Mouse (Mus musculus) left cerebral cortex, postnatal 25 days (tissue): Measurements from ENCODE around the gene Gid8. TPM values are rescaled to one million over a fixed set of nuclear protein-coding genes. Genes with fewer than 3 reads are reported as not detected.
A peak's percentile ranks its signal among the peaks of the same experiment; 100 is the strongest.

Source experiments
- DNase-seq, 2 experiments: peaks; one replicate each; pipeline ENCODE4 v3.0.0; 2022; ENCODE audit warnings: low spot score in 2 of 2, mixed read lengths in 1 of 2
- intact Hi-C: fragments of 180-260 bp; cut with DNase I; formaldehyde crosslinking; loops from one replicate; pipeline ENCODE4 v1.15.1; 2025
- total RNA-seq, 2 experiments: library from RNA; stranded (reverse); gene quantifications; 2 replicates each; pipeline ENCODE4 v1.2.3; 2021

The Gid8 gene
- 10 to 100 TPM; 62.4 to 64.9 TPM for total RNA-seq

DNA sequence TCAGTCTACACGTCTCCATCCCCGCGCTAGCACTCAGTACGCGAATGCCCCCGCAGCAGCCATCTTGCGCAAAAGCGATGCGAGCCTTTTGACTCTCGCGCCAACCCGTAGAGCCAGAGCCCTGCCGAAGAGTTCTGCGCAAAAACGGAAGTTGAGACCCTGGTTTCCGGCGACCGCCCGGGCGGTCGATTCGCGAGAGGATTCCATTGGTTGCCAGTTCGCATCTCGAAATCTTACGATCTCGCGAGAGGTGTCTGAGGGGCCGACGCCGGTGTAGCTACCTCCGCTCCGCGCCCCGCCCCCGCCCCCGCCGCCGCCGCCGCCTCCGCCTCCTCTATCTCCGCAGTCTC is at the start of gene Gid8, which contains the start of gene Dido1:
Gid8 (plus strand) TSS at position 195 of the 350 bp plus-strand sequence.
Dido1 (minus strand) TSS at position 77 of the 350 bp plus-strand sequence.
- intact Hi-C loops, result loop anchor here (1.0 to 5.0 kb wide), 3 partner anchors 8 to 538 kb away; partner anchors contain the start of gene Adrm1
- peak; percentile 95 to 98 for DNase-seq

DNA sequence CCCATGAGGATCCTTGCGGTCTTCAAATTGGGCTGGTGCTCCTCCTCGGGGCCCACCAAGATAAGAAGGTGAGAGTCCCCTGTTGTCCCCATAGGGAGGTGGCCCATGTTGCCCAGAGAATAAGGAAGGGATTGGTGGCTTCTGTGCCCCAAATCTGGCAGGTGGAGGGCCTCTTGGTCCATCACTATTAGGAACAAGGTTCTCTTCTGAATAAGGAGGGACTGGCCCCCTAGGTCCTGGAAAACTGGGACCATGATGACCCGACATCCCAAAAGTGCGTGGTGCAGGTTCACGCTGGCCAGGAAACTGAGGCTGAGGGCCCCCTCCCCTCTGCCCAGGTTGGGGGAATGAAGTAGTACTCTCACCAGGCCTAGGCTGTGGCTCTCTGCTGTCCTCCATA is 49.4 kb upstream of the Gid8 start:
- intact Hi-C loops, result no loop called here
- no peak for DNase-seq

DNA sequence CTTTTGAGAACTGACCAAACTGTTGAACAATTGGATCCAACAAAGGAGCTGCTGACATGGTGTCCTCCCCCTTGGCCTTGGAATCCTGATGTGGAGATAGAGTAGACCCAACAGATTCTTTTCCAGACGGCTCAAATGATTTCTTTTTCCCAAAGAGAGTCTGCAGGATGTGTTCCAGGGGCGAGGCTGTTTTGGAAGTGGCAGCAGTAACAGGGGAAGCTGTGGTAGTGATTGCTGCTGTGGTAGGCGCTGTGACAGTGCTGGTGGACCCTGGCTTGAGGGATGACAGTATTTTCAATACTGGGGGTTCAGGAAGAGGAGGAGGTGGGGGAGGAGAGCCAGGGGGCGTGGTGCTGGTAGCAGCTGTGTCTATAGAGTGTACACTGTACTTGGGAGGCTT is 47.9 kb upstream of the Gid8 start:
- intact Hi-C loops, result no loop called here
- no peak for DNase-seq

DNA sequence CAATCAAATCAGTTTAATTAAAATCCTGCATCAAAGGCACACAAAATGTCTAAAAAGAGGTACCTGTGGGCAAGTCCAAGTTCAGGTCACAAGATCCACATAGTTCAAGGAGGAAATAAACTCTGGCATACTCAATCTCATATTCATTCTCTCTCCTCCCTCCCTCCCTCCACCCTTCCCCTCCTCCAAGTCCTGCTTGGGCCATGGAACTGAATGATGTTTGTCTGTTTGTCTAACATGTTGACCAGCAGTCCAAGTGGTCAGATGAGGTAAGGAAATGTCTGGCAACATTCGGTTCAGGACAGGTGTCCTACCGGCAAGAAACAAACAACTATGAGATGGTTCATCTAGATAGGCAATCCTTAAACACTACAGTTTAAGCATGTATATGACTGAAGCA is 33.2 kb upstream of the Gid8 start:
- no peak for DNase-seq
- intact Hi-C loops, result no loop called here

DNA sequence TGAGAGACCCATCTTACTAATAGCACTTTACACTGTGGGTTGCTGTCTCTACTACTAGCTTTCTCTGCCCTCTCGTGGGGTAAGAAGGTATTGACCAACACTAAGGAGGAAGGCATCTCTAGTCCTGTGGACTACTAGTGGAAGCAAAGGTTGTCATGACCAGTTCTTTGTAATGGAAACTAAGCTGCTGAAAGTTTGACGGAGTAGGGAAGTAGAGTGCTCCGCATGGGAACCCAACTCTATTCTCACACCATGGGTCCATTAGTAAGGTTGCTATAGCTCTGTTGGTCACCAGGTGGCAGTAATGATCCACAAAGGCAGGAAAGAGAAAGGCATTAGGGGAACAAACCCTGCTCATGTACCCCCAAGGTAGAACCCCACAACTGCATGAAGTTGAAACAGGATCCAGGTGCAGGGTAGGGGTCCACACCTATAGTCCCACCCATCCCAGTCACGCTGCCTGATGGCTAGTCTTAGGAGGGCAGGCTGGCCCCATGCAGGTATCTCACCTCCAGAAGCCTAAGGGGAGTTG is 31.2 kb upstream of the Gid8 start:
- intact Hi-C loops, result loop anchor here (1.0 kb wide), 1 partner anchor 67 kb away; no protein-coding TSS in a partner anchor
- DNase-seq, result peak; percentile 74 to 80

DNA sequence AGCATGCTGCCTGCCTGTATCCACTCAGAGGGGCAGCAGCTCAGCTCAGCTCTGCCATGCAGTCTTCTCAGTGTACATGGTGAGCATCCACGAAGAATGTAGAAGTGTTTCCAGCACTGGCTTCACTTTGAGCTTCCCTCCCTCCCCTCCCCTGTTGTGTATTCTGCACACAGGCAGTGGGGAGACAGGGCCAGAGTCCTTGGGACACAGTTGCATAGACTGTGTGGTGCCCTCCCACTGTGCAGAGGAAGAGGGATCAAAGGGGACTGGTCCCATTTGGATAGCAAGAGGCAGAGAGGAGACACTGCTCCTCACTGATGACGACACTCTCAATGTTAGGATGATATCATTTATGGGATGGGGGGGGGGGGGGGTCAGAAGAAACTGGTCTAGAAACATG is 28.7 kb upstream of the Gid8 start:
- intact Hi-C loops, result no loop called here
- DNase-seq, result no peak

DNA sequence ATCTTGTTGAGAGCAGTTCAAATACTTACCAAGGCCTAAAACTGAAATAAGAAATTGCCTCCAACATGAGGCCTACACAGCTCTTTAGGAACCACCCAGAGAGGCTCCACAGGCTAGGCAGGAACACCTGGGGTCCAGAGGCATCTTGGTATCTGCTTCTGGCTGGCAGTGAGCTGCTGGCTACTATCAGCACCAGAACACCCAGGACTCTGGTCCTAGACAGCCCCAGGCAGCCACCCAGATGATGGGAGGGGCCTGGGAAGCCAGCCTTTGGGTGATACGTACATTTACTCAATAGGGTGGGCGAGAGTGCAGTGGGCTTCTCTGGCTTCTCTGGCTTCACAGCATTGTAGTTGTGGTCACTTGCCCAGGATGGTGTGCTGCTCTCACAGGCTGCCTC is 26.4 kb upstream of the Gid8 start:
- intact Hi-C loops, result no loop called here
- no peak for DNase-seq

DNA sequence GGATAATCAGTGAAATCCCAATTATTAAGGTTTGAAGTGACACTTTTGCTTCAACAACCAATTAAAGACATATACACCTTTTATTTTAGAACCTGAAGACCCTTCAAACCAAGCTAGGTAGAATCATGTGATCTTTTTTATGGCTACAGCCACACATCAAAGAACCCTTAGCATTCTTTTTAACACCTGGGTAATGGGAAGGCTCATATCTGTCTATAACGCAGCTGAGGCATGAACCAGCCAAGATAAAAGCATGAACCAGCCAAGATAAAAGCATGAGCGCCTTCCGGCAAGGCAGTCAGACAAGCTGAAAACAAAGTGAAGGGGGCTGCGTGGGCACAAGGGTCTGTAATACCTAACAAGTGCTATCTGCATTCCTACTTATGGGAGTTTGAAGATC is 25.9 kb upstream of the Gid8 start:
- intact Hi-C loops, result no loop called here
- DNase-seq, result no peak

DNA sequence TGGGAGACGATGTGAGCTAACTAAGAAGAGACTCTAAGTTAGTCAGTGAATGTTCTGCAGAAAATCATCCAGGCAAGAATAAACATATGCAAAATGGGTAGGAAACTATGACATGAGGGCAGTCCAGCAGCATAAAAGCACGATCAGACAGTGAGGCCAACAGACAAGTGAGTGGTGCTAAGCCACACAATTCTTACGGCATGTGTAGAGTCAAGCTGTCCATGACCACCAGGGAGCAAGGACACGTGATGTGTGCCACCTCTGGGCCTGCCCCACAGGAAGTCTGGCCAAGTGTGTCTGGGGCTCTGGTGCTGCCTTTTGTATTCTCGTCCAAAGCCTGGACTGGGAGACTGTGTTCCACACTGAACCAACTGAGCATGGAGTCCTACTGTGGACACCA is 20.1 kb upstream of the Gid8 start:
- intact Hi-C loops, result no loop called here
- DNase-seq, result peak in 1 of 2 experiments; percentile 41

DNA sequence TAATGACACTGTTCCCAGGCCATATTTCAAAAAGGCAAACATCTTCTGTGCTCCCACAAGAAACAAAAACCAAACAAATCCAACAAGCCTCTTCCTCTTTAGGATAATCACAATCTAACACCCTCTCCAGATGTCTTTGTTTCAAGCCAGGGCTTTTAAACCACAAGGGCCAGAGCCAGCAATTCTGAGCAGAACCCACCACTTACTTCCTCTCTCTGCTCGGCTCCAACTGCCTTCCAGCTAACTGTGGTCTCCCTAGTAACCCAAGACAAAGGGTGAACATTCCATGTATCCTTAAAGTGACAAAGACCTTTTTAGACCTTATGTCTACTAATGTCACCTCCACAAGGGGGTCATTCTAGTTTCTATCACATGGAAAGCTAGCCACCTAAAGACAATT is 17.3 kb upstream of the Gid8 start:
- DNase-seq, result peak in 1 of 2 experiments; percentile 46
- intact Hi-C loops, result loop anchor here (1.0 kb wide), 1 partner anchor 18 kb away; the partner anchor contains the start of gene Gid8

DNA sequence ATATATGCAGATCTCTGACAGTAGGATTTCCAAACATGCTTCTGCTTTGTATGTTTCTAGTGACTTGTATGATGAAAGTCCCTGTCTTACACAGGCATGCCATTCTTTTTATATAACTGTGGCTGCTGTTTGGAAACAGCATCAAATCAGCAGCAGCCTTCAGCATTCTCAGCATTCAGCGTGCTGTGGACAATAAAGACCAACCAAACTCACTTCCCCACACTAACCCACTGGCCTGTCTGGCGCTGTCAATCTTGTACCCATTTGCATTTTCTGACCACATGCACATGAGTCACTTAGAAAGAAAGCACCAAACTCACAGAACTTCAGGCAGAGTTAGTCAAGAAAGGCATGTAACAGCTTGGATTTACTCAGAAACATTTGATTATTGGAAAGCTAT is 14.7 kb upstream of the Gid8 start:
- no peak for DNase-seq
- intact Hi-C loops, result no loop called here

DNA sequence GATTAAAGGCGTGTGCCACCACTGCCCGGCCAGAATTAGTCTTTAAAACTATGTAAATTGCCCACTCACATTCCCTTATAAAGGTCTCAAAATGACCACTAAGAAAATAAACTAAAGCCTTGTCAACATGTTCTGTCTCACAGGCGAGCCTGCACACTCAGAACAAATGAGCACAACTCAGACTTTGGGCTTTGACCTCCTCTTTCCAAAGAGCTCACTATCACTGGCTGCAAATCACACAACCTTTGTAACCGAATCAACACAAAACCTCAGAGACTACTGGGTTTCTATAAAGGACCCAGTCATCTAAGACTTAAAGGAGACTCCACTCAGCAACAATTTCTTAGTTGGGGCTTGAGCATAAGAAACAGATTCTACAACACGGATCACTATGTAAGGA is 9.5 kb upstream of the Gid8 start:
- no peak for DNase-seq
- intact Hi-C loops, result no loop called here

DNA sequence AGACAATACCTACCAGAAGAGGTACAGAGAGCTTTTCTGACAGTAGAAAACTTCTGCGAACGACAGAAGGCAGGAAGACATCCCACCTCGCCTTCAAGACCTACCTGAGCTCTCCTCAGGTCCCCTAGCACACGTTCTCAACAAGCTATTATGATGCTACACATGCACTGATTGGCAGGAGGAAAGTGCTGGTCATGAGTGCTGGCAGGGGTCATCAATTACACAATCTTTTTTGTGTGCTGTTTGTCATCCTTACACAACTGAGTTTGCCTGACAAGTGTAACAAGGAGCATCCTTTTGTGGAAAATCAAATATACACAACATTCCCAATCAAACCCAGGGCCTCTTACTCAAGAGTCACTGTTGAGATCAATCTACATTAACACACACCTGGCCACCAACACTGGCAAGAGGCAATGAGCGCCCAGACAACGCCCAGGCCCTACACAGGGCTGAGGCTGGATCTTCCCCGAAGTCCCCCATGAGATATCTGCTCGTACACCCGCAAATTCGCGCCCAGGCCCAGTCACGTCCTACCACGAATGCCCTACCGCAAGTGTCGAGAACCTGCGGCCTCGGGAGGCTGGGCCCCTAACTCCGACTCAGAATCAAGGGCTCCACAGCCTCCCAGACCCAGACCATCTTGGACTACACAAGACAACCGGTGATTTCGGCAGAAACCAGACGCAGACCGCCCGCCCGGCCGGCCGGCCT is 8.7 kb upstream of the Gid8 start:
- no peak for DNase-seq
- intact Hi-C loops, result no loop called here

DNA sequence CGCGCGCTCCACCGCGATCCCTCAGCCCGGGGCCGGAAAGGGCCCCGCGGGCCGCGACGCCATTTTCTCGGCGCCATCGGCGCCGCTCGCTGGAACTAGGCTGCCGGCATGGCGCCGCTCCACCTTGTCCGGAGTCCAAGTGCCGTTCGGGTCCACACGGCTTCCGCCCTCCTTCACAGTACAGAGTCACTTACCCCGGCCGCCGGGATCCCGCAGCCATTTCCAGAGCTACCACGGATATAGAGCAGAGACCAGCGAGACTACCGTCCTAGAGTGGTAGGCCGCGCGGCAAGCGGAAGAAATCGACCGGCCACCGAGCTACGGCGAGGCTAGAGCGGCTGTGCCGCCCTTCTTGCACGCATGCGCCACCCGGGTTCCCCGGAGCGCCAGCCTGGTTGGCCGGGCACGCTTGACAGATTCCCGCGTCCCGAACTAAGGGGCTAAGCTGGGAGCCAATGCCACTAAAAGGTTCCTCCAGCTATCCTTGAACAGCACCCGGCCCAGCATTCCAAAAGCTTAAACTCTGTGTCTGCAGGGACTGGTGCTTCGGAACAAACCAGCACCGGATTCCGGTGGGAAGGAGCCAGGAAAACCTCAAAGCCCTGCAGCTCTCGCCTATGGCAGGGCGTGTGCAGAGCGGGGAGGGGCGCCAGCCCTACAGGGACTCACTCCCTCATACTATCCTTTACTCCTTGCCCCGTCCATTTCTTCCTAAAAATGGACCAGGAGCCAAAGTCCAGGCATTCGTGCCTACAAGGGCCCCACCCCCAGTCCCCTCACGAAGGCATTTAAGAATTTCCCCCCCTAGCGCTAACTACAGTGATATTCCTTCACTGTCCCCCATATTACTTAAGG is 7.9 kb upstream of the Gid8 start:
- intact Hi-C loops, result loop anchor here (1.0 kb wide), 1 partner anchor 8 kb away; the partner anchor contains the start of gene Gid8
- DNase-seq, result peak; percentile 91 to 94

DNA sequence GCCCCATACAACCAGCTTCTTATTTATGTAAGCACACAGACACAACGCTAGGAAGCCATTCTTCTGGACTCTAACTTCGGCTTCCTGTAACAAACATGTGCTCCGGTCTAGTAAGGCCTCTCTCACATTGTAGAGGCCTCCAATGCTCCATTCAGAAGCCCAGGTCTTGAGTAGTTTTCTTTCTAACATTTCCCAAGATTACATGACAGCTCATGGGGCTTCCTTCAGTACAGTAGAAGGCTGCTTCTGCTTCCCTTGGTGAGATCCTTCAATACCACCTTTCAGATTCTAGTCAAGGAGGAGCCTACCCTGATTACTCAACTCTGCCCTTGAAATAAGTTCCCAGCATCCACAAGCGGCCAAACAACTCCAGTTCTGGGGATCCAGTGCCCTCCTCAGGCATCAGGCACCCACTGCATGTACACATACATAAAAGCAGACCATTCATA is 7.2 kb upstream of the Gid8 start:
- intact Hi-C loops, result loop anchor here (1.0 kb wide), 1 partner anchor 8 kb away; the partner anchor contains the start of gene Gid8
- no peak for DNase-seq

DNA sequence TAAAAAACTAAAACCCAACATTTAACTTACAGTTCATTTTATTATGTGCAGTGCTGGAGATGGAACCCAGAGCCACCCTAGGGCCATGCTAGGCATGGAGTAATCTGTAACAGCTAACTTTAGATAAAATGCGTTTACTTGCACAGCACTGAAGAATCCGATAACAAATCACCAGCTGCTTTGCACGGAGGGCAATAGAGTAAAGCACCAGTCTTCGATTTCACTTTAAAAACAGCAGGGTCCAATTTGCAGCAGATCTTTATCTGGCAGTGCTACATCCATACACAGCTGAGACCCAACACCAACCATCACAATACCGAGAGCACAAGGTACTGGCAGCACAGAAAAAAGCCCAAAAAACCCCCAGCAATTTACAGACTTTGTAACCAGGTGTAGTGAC is 6.7 kb upstream of the Gid8 start:
- intact Hi-C loops, result no loop called here
- DNase-seq, result no peak

DNA sequence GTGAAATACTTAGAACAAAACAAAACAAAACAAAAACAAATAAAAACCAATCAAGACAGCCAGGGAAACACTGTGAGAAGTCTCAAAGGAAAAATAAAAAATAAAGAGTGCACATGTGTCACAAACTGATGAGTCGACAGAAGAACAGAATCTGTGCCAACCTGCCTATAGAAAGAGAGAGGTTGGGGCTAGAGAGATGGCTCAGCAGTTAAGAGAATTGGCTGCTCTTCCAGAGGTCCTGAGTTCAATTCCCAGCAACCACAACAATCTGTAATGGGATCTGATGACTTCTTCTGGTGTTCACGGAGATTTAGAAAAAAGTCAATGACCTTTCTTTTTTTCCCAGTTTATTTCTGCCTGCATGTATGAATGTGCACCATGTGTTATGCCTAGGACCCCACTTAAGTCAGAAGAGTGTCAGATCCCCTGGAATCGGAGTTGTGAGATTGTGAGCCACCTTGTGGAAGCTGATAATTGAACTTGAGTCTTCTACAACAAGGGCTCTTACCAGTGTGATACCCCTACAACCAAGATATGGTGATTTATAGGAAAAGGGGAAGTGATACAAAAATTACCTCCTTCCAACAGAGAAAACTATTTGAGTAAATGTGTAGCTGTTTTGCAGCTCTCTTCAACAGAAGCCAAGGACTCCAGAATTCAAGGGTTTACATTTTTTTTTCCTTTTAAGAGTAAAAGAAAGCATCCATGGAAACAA is 6.1 kb upstream of the Gid8 start:
- intact Hi-C loops, result no loop called here
- DNase-seq, result no peak

DNA sequence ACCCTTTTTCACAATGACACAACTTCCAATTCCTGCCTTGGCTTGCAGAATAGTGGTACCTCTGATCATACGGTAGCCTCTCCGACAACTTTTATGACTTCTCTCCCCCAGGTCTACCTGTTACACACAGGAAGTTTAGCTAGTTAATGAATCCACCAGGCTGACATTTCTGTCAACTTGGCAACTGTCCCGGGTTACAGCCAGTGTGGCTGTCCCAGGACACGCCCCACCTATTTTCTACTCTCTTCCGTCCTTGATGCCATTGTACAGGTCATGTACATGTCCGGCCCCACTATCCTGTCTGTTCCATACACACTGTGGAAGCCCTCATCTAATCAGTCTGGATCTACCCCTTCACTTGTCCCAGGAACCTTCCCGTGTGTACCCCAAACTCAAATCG is 5.3 kb upstream of the Gid8 start:
- intact Hi-C loops, result no loop called here
- no peak for DNase-seq

DNA sequence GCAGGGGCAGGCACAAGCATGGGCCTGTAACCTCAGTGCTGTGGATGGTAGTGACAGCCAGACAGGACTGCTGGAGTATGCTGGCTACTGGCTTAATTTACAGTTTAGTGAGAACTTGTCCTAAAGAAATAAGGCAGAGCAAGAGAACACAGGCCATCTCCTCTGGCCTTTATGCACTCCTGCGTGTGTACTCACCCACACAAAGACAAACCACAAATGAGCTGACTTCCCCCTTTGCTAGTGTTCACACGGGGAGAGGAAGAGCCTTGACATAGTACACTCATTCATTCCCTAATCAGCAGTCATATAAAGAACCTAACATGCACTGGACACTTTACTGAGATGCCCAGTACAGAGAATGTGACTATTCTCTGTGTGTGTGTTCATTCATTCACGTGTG is 4.9 kb upstream of the Gid8 start:
- DNase-seq, result no peak
- intact Hi-C loops, result no loop called here

DNA sequence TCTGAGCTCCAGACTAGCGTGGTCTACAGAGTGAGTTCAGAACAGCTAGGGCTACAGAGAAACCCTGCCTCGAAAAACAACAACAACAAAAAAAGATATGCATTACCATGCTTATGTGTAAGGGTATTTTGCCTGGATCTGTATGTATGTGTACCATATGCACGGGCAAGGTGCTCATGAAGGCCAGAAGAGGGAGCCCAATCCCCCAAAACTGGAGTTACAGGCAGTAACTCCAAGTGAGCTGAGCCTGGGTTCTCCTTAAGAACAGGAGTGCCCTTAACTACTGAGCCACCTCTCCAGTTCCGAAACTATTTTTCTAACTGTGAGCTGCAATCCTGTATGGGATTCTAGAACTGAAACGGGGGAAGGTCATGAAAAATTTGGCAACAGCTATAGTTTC is 3.9 kb upstream of the Gid8 start:
- intact Hi-C loops, result no loop called here
- DNase-seq, result no peak
